Mouse (Mus musculus) CH12.LX (cell line): ENCODE measurements around the gene Ankfn1.

ENCODE experiments used
- CHD2 ChIP-seq: IDR thresholded peaks from 2 replicates; pipeline ENCODE4 v1.6.1; 2011; ENCODE audit warnings: low read length, improper control_type of control experiment
- MAZ ChIP-seq: IDR thresholded peaks from 2 replicates; pipeline ENCODE4 v1.6.1; 2012; ENCODE audit warnings: low read depth, mild to moderate bottlenecking, inconsistent platforms, low read length, improper control_type of control experiment, moderate library complexity
- ZNF384 ChIP-seq: IDR thresholded peaks from 2 replicates; pipeline ENCODE4 v1.6.1; 2012; ENCODE audit warnings: low read depth, low read length, improper control_type of control experiment, inconsistent platforms

DNA sequence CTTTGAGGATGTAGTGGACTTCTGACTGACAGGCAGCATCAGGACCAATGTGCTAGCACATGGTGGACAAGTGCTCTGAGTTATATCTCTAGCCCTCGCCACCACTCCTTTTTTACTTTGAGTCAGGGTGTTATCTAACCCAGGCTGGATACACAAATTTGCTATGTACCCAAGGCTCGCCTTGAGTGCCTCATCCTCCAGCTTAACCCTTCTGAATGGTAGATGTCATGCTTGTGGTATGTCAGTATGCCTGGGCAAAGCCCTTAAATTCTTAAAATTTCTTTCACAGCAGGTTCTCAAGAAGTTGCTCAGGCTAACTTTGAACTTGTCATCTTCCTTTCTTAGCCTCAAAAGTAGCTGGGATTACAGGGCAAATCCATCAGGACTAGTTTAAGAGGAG lies 421.0 kb downstream of the Ankfn1 start:
- TF ChIP-seq MAZ (no peak), CHD2 (no peak), ZNF384 (no peak)
